Mouse (Mus musculus) heart, adult 2 months (tissue): ENCODE data around the gene Bnc1.
A peak's percentile ranks its signal among the peaks of the same experiment; 100 is the strongest.

Source experiments
- CTCF ChIP-seq: fragments of 200-600 bp; IDR thresholded peaks from 2 replicates; pipeline ENCODE4 v1.8.1; 2022; ENCODE audit warnings: antibody characterized with exemption, mild to moderate bottlenecking, moderate library complexity
- EP300 ChIP-seq: fragments of 200-500 bp; IDR thresholded peaks from 2 replicates; pipeline ENCODE4 v1.6.1; 2011; ENCODE audit warnings: low read depth, low read length, control low read depth; ENCODE audit not compliant: insufficient read depth
- POLR2A ChIP-seq: fragments of 200-500 bp; IDR thresholded peaks from 2 replicates; pipeline ENCODE4 v1.6.1; 2011; ENCODE audit warnings: mild to moderate bottlenecking, low read depth, low read length, control low read depth; ENCODE audit not compliant: insufficient read depth

DNA sequence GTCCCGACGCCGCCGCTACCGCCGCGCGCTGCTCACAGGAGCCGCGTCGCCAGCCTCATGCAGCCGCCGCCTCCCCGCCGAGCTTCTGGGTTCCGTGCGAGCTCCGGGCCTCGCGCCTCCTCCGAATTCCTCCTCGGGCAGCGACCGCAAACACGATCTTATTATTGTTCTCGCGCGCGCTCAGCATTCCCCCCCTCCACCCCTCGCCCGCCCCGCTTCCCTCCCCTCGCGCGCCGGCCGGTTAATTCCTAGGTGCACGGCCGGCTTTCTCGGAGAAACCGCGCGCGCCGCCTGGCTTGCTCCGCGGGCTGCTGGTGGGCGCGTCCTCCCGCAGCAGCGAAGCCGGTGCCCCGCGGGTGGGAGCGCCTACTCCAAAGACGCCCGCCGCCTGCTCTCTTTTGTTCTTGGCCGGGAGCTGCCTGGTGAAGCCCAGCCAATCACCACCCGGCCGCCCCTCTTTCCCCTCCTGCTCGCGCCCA, 57.8 kb downstream of the Bnc1 start, which contains the start of gene Hdgfl3:
- TF ChIP-seq POLR2A (peak; percentile 55; the same call in 1 of the 2 replicates), CTCF (peak; percentile 35), EP300 (no peak)
